Mouse (Mus musculus): Measurements from ENCODE around the gene Tanc2.

Gene Tanc2

DNA sequence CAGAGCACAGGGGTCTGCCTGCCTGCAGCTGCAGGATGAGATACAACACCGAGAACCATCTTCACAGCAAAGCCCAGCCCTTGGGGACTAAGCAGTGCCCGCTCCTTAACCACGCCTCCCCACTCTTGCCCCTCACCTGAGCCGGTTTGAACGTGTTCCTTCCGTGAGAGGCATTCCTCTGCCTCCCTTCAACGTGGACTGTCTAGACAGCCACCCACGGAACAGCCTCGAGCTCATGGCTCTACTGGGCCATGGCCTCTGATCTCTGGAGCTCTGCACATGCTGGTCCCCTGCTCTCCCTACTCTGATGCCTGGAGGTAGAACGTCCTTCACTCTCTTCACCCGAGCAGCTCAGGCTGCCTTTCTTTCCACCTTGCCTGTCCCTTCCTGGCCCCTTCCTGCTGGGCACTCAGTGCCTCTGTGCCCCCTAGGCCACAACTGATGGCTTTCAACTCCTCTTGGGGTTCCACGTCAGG is 363.2 kb downstream of the Tanc2 start, which contains the start of gene Cyb561:
Gene Cyb561 (minus strand): TSS at position 426 of the 476 bp plus-strand sequence.
- DNase-seq (ENCODE audit: low spot score in 2 of 2), result no peak

DNA sequence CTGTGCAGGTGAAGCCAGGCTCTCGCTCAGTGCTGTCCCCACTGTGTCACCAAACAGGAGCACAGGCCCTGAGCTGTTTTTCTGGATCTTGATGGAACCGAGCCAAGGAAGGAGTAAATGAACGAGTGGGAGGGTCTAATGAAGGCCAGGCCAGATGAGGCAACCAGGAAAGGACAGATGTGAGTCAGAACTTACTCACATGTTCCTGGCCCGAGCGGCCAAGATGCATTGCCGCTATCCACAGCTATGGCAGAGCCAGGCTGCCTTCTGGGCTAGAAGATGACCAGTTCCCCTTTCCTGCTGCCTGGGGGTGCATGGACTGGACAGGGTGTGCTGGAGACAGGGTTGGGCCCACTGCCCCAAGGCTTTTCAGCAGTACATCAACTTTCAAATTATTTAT is 363.6 kb downstream of the Tanc2 start:
- no peak for DNase-seq (ENCODE audit: low spot score in 2 of 2)

DNA sequence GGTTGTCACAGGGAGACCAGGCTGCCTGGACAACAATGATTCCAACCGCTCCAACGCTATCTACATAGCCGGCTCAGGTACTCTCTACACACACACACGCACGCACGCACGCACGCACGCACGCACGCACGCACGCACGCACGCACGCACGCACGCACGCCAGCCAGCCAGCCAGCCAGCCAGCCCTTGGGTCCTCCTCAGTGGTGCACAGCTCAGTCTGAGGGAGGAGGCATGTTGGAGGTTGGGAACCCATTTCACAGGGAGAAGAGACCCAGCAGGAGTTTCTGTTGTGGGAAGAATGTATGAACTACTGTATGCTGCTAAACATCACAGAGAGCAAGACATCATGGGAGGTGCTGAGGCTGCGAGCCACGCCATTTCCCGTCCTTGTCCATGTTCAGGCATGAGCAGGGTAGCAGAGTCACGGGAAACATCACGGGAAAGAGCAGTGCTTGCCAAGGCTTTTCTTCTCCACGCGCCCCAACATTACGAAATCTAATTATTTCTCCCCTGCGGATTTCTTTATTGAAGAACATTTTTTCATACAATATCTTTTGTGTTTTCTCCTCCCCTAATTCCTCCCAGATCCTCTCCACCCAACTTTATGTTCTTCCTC is 366.1 kb downstream of the Tanc2 start:
- DNase-seq (ENCODE audit: low spot score in 2 of 2), result no peak

DNA sequence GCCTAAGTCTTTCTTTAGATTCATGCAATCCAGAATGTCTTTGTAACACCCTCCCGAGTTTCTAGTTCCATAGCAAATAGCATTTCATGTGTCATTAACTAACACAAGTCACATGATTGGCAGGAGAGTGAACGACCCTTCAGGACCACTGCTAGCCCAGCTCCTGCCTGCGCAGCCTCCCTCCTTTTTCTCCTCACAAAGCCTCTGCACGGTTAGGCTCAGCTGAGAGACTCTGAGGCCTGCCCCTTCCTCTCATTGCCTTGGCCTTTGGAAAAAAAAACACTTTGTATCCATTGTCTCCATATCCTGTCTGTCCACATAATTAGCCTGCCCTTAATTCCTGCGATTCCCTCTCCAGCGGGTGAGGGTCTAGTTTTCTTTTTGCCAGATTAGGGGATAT is 367.7 kb downstream of the Tanc2 start:
- no peak for DNase-seq (ENCODE audit: low spot score in 2 of 2)

DNA sequence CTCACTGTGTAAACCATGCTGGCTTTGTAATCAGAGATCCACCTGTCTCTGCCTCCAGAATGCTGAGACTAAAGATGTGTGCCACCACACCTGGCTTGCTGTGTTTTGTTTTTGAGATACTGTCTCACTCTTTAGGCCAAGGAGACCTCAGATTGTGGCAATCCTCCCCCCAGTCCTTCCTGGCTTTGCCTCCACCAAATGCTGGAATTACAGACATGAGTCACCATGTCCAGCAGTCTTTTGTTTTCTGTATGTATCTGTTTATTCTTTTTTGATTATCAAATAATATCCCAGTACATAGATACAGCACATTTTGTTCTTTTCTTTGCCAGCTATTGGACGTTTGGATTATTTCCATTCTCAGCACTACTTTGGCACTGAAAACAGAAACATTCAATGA is 368.8 kb downstream of the Tanc2 start:
- no peak for DNase-seq (ENCODE audit: low spot score in 2 of 2)

DNA sequence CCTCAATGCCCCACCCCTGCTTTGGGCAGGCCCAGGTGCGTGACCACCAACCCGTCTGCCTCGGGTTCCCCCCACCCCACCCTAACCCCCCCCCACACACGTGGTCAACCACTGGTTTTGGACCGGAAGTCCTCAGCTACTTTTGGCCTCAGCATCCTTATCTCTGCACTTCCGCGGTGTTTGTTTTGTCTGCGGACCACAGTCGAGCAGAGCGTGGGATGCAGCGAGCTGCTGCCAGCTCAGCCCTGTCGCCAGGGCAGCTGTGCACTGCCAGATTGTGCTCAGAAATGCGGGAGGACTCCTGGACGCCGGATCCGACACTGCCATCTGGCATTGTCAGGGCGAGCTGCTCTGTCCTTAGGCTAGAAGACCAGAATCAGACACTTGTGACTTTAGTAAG is 369.6 kb downstream of the Tanc2 start:
- DNase-seq (ENCODE audit: low spot score in 2 of 2), result no peak

DNA sequence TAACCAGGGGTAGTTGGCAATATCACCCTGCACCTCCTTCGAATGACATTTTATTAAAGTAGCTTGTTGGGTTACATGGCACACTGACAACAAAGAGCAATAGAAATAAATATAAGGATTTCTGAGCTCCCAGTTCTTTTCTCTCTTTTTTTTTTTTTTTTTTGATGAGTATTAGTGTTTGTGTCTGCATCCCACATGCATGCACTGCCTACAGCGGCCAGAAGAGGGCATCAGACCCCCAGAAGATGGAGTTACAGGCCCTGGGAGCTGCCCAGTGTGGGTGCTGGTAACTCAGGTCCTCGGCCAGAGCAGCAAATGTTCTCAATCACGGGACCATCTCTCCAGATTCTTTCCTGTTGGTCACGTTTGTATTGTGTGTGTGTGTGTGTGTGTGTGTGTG is 374.9 kb downstream of the Tanc2 start:
- DNase-seq (ENCODE audit: low spot score in 2 of 2), result no peak

DNA sequence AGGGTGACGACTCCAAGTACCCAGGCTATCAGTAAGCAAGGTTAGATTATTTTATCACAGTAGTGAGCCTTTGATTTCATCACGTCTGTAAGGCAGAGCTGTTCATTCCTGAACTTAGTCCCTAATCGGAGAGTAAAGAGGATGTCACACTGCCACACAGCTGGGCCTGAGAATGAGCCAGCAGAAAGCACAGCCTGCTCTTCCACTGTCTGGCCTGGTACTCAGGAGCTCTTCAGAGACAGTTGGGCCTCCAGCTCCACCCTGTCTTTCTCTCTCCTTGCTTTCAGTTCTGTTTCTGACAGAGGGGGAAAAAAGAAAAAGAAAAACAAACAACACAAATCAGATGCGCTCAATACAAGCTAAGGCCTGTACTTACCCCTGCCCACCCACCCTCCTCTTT is 376.5 kb downstream of the Tanc2 start:
- DNase-seq (ENCODE audit: low spot score in 2 of 2), result no peak

DNA sequence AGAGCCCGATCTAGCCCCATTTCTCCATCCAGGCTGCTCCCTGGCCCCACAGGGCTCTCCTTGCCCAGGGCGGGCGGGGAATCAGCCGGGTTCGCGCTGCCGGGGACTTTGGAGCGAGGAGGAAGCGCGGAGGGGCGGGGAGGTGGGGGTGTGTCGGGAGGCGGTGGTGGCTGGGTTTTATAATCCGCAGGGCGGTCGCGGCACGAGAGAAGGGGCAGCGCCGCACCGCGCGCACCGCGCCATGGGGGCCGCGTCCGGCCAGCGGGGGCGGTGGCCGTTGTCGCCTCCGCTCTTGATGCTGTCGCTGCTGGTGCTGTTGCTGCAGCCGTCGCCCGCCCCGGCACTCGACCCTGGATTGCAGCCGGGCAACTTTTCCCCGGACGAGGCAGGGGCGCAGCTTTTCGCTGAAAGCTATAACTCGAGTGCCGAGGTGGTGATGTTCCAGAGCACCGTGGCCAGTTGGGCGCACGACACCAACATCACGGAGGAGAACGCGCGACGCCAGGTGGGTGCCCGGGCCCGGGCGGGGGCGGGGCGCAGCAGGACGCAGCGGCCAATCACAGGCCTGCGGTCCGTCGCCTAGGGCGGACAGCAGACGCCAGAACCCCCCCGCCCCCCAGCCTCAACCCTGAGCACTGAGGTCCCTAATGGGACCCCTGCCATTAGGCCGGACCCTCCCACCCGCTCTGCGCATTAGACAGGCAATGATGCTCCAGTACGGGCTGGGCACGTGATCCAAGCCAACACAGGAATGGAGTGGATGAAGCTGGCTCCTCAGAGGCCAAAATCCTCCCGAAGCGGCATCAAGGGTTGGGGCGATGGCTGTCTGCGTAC is 378.2 kb downstream of the Tanc2 start, which contains the start of gene Ace:
Gene Ace (plus strand): TSS at position 205 of the 834 bp plus-strand sequence.
- DNase-seq (ENCODE audit: low spot score in 2 of 2), result no peak

DNA sequence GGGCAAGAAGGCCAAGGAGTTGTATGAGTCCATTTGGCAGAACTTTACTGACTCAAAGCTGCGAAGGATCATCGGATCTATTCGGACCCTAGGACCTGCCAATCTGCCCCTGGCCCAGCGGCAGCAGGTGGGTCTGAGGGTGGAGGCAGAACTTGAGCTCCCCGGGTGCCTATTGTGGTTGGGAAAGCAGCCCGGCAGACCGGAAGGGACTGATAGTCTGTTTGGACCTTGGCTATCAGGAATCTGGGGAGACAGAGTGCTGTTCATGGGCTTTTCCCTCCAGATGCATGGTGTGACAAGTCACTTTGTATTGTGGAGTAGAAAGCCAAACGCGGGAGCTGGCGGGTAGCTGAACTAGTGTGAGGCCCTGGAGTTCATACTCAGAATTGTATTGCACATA is 379.2 kb downstream of the Tanc2 start:
- DNase-seq (ENCODE audit: low spot score in 2 of 2), result no peak

DNA sequence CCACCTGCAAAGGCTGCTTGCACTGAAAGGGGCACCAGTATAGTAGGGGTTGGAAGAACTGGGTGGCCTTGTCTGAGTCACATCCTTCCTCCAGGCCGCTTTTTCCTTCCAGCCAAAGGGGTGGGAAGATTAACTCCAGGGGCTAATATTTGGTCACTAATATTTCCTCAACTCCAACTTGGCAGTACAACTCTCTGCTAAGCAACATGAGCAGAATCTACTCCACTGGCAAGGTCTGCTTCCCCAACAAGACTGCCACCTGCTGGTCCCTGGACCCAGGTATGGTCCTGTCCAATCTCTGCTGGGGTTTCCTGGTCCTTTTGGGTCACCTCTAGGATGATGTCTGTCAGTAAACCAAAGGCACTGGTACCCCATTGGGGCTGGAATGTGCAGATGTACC is 379.7 kb downstream of the Tanc2 start:
- DNase-seq (ENCODE audit: low spot score in 2 of 2), result no peak

DNA sequence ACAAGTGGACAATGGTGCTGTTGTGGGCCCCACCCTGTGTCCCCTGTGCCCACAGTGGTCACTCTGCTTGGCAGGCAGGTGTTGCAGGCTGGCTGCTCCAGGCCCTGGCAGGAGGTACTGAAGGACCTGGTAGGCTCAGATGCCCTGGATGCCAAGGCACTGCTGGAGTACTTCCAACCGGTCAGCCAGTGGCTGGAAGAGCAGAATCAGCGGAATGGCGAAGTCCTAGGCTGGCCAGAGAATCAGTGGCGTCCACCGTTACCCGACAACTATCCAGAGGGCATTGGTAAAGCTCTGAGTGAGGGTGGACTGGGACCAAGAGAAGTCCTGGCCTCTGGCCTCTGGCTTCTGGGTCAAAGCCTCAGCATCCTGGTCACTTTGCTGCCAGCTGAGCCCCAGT is 384.8 kb downstream of the Tanc2 start:
- no peak for DNase-seq (ENCODE audit: low spot score in 2 of 2)

DNA sequence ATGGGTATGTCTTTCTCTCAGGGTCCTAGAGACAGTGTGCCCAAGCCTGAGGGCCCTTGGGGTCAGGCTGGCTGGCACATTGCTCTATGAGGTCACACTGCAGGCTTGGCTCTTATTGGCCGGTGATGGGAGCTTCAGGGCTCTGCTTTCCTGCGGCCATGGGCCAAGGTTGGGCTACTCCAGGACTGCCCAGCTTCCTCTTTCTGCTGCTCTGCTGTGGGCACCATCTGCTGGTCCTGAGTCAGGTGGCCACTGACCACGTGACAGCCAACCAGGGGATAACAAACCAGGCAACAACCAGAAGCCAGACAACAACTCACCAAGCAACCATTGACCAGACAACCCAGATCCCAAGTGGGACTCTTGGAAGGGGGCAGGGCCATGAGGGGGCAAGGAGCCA is 385.3 kb downstream of the Tanc2 start:
- DNase-seq (ENCODE audit: low spot score in 2 of 2), result no peak

DNA sequence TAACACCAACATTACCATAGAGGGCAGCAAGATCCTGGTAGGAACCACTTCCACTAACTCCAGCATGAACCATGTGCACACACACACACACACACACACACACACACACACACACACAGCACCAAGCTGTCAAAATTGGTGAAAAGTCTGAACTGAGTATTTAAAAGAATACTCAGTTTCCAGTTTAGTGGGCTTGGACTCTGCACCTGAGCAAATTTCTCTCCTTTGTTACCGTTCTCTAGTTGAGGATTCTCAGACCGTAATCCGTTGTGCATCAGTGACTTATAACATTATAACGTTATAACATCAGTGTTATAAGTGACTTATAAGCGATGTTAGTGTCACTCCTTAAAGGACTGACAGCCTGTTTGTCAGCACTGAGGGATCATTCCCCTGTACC is 385.9 kb downstream of the Tanc2 start:
- no peak for DNase-seq (ENCODE audit: low spot score in 2 of 2)

DNA sequence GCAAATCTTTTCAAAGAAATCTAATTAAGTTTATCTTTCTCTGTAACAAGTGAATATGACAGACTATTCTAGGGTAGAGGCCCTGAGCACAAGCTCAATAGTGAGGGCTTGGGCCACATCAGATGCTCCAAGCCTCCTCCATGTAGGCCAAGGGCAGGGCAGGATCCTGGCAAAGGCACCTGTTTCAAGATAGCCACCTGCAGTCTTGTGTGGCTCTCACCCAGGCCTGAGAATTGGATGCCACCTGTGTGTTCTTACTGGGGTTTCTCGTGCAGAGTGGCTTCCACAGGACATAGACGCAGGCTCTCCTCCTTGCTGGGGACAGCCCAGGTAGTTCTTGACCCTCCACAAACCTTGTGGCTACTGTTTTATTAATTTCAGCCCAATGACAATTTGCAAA is 388.4 kb downstream of the Tanc2 start:
- no peak for DNase-seq (ENCODE audit: low spot score in 2 of 2)

DNA sequence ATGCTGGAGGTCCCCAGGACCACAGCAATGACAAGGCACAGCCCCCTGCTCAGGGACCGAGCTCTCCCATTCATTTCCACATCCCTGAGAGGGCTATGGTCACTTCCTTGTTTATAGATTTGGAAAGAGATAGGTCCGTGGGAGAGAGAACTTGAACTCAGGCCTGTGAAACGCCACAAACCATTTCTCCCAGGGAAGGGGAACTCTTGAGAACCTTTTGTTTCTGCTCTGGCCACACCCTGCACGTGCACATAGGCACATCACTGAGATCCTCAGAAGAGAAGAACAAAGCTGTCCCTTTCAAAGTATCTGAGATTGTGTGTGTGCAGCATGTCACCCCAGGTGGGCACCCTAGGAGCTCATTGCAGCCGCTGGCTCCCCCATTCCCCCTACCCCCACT is 388.8 kb downstream of the Tanc2 start:
- DNase-seq (ENCODE audit: low spot score in 2 of 2), result no peak

Data from spleen, postnatal 4 days (tissue).